Mouse (Mus musculus) lung, embryonic 16.5 days (tissue): ENCODE data around the gene Cyp1a2. TPM values are rescaled to one million over a fixed set of nuclear protein-coding genes. Genes with fewer than 3 reads are reported as not detected.

Experiments
- ATAC-seq: fragments of 200-750 bp; cut with Nextera tagmentation; 2 replicates; pipeline ENCODE4 v1.8.0; 2017; ENCODE audit warnings: low read depth, mild to moderate bottlenecking, moderate library complexity
- H3K27ac ChIP-seq: fragments of 300-500 bp; sonication (generic); 2 replicates; pipeline ENCODE4 v1.5.1; 2014; ENCODE audit warnings: mild to moderate bottlenecking, control low read depth, low read length
- H3K27me3 ChIP-seq: fragments of 300-500 bp; sonication (generic); 2 replicates; pipeline ENCODE4 v1.6.1; 2014; ENCODE audit warnings: low read depth, low read length, mixed read lengths; ENCODE audit not compliant: control insufficient read depth, insufficient read depth
- H3K36me3 ChIP-seq: fragments of 300-500 bp; sonication (generic); 2 replicates; pipeline ENCODE4 v1.6.1; 2014; ENCODE audit warnings: low read length; ENCODE audit not compliant: control insufficient read depth, insufficient read depth
- H3K4me1 ChIP-seq: fragments of 300-500 bp; sonication (generic); replicated peaks from 2 replicates; pipeline ENCODE4 v1.6.1; 2014; ENCODE audit warnings: low read length, mixed read lengths; ENCODE audit not compliant: control insufficient read depth, insufficient read depth
- H3K4me2 ChIP-seq: fragments of 300-500 bp; sonication (generic); 2 replicates; pipeline ENCODE4 v1.6.1; 2014; ENCODE audit warnings: low read depth, low read length, control low read depth
- H3K4me3 ChIP-seq: fragments of 300-500 bp; sonication (generic); 2 replicates; pipeline ENCODE4 v1.5.1; 2014; ENCODE audit warnings: mild to moderate bottlenecking, low read length, control low read depth
- H3K9ac ChIP-seq: fragments of 300-500 bp; sonication (generic); 2 replicates; pipeline ENCODE4 v1.6.1; 2014; ENCODE audit warnings: low read length, control low read depth
- H3K9me3 ChIP-seq: fragments of 300-500 bp; sonication (generic); 2 replicates; pipeline ENCODE4 v1.6.1; 2016; ENCODE audit warnings: low read length; ENCODE audit not compliant: control insufficient read depth
- WGBS: fragments of 180-500 bp; shearing (Covaris S2); extraction: QIAGEN DNeasy Blood & Tissue Kit; methylation state at CpG from one replicate; pipeline ENCODE4 v1.1.7; 2014; 5-methylcytosine and 5-hydroxymethylcytosine counted together
- polyA plus RNA-seq: library from polyadenylated mRNA; unstranded; fragments of >200 nt; fragmentation: Nextera tagmentation; extraction: Ambion mirVana; gene quantifications from 2 replicates; pipeline ENCODE4 v1.2.1, GENCODE M21; 2015

Cyp1a2 gene
- polyA plus RNA-seq, 1 experiment from 2014 or later: not detected

- Histone ChIP-seq H3K9ac (peak overlapping the region; percentile 53), H3K4me3 (peak overlapping the region; percentile 7; the same call in 1 of the 2 replicates), H3K4me1 (peaks cover 59% of the 10 kb centered on the region), H3K27me3 (no peaks in the 10 kb centered on the region), H3K4me2 (peak overlapping the region; percentile 47), H3K9me3 (no peaks in the 10 kb centered on the region), H3K27ac (peak overlapping the region; percentile 95), H3K36me3 (peaks cover 5% of the 10 kb centered on the region)
- WGBS: 21% methylated on average over 8 of the region's 8 CpGs
- ATAC-seq: peak; percentile 59
These were observed 44.6 kb downstream of the Cyp1a2 start for GRCm38 (mm10) chr9:57638651-57639459.

GRCm38 (mm10) chr9:57637741-57638322 is 45.7 kb downstream of the Cyp1a2 start:
- peaks cover 5% of the 10 kb centered on the region for H3K36me3 ChIP-seq
- no peaks in the 10 kb centered on the region for H3K27me3 ChIP-seq
- 10% methylated on average over 6 of the region's 6 CpGs for WGBS
- H3K9me3 ChIP-seq: no peaks in the 10 kb centered on the region
- H3K9ac ChIP-seq: peak overlapping the region; percentile 53
- peak overlapping the region; percentile 95 for H3K27ac ChIP-seq
- peaks cover 49% of the 10 kb centered on the region for H3K4me1 ChIP-seq
- peak overlapping the region; percentile 47 for H3K4me2 ChIP-seq
- H3K4me3 ChIP-seq: 0 out of 2 replicates have a peak overlapping the region, but pooled peaks have one; percentile 2
- peak; percentile 74 for ATAC-seq

GRCm38 (mm10) chr9:57637272-57637671 is 46.2 kb downstream of the Cyp1a2 start:
- Histone ChIP-seq H3K4me3 (no peak overlapping the region), H3K4me2 (peak overlapping the region; percentile 47), H3K9ac (peak overlapping the region; percentile 53; the same call in 1 of the 2 replicates), H3K27ac (peak overlapping the region; percentile 95), H3K4me1 (peaks cover 47% of the 10 kb centered on the region), H3K27me3 (no peaks in the 10 kb centered on the region), H3K36me3 (peaks cover 5% of the 10 kb centered on the region), H3K9me3 (no peaks in the 10 kb centered on the region)
- no peak; the same call in 1 of the 2 replicates for ATAC-seq
- WGBS: 49% methylated on average over 3 of the region's 3 CpGs

DNA sequence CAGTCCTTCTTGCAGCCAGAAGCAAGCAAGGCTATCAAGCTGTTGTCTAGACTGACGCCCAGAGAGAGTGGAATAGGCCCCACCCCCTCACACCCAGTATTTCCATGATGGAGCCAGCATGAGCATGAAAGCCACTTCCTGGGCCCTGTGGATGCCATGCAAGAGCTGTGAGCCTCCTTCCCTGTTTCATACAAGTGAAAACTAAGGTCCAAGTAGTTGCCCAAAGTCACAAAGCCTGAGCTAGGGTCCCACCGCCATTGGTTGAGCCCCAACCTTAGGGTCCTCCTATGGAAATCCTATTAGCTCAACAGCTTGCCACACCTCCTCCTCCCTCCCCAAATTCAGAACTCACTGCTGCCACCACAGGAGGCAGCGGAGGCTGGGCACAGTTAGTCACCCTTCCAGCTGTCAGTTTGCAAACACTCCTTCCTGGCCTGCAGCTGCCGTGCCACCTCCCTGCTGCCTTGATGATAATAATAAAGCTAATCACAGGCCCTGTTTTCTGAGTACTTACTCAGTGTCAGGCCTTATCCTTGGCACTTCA is 50.0 kb downstream of the Cyp1a2 start:
- no peak for ATAC-seq
- H3K4me2 ChIP-seq: no peak overlapping the region
- no peaks in the 10 kb centered on the region for H3K27me3 ChIP-seq
- peaks cover 15% of the 10 kb centered on the region for H3K36me3 ChIP-seq
- H3K4me1 ChIP-seq: peaks cover 17% of the 10 kb centered on the region
- H3K9me3 ChIP-seq: no peaks in the 10 kb centered on the region
- H3K9ac ChIP-seq: no peak overlapping the region
- WGBS: 41% methylated on average over 4 of the region's 4 CpGs
- H3K4me3 ChIP-seq: no peak overlapping the region
- no peak overlapping the region for H3K27ac ChIP-seq

GRCm38 (mm10) chr9:57629118-57629874 is 54.2 kb downstream of the Cyp1a2 start:
- no peak overlapping the region for H3K4me2 ChIP-seq
- WGBS: 64% methylated on average over 14 of the region's 14 CpGs
- peaks cover 43% of the 10 kb centered on the region for H3K36me3 ChIP-seq
- H3K9me3 ChIP-seq: no peaks in the 10 kb centered on the region
- H3K27ac ChIP-seq: no peak overlapping the region
- peak; percentile 69 for ATAC-seq
- no peak overlapping the region for H3K9ac ChIP-seq
- no peaks in the 10 kb centered on the region; the same call in 1 of the 2 replicates for H3K4me1 ChIP-seq
- H3K27me3 ChIP-seq: no peaks in the 10 kb centered on the region
- no peak overlapping the region for H3K4me3 ChIP-seq

GRCm38 (mm10) chr9:57628717-57629116 is 54.8 kb downstream of the Cyp1a2 start:
- Histone ChIP-seq H3K4me3 (no peak overlapping the region), H3K36me3 (peaks cover 43% of the 10 kb centered on the region), H3K4me2 (no peak overlapping the region), H3K27ac (no peak overlapping the region), H3K4me1 (no peaks in the 10 kb centered on the region), H3K9me3 (no peaks in the 10 kb centered on the region), H3K27me3 (no peaks in the 10 kb centered on the region), H3K9ac (no peak overlapping the region)
- ATAC-seq: peak; percentile 12; the same call in 1 of the 2 replicates
- 87% methylated on average over 12 of the region's 12 CpGs for WGBS

DNA sequence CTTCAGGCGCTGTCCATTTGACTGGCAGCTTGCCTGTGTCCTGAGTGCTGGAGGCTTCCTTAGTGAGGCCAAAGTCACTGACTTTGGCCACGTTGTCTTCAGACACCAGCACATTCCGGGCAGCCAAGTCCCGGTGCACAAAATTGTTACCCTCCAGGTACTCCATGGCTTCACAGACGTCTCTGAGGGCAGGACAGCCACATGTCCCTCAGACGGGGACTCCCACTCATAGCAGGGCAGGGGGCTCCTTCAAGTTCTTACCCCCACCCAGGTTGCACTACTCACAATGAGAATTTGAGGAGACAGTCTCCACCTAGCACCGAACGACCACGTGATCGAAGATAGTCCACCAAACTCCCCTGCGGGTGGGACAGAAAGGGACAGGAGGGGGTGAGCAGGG is 55.6 kb downstream of the Cyp1a2 start:
- Histone ChIP-seq H3K9ac (no peak overlapping the region), H3K36me3 (peaks cover 43% of the 10 kb centered on the region)
- WGBS: 88% methylated on average over 11 of the region's 11 CpGs

DNA sequence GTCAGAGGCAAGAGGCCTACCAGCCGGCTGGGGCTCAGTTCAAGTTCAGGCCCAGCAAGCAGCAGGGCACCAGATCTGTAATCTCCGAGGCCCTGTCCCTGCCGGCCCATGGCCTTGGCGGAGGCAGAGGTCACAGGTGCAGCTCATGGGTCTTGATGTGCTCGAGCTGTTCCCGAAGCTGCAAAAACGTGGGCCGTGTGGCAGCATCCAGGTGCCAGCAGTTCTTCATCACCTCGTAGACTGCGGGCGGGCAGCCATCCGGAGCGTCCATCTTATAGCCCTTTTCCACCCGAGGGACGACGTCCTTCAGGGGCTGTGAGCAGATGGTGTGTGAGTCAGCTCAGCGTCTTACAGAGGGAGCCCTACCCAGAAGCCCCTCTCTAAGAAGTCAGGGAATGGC is 56.3 kb downstream of the Cyp1a2 start:
- Histone ChIP-seq H3K36me3 (peaks cover 43% of the 10 kb centered on the region), H3K4me3 (no peak overlapping the region), H3K27ac (no peak overlapping the region), H3K9ac (no peak overlapping the region), H3K4me1 (no peaks in the 10 kb centered on the region), H3K9me3 (no peaks in the 10 kb centered on the region), H3K4me2 (no peak overlapping the region), H3K27me3 (no peaks in the 10 kb centered on the region)
- ATAC-seq: no peak
- WGBS: 87% methylated on average over 17 of the region's 17 CpGs

More for the DNA sequence above, 55.6 kb downstream of the Cyp1a2 start:
- Histone ChIP-seq H3K4me2 (no peak overlapping the region), H3K27ac (no peak overlapping the region), H3K4me3 (no peak overlapping the region), H3K4me1 (no peaks in the 10 kb centered on the region), H3K9me3 (no peaks in the 10 kb centered on the region), H3K27me3 (no peaks in the 10 kb centered on the region)
- ATAC-seq: no peak
